Mouse (Mus musculus): Measurements from ENCODE around the gene Pdcd11. TPM values are rescaled to one million over a fixed set of nuclear protein-coding genes. Genes with fewer than 3 reads are reported as not detected.

The Pdcd11 gene
- polyA plus RNA-seq, 1 experiment from 2014 or later: 6.1 TPM

DNA sequence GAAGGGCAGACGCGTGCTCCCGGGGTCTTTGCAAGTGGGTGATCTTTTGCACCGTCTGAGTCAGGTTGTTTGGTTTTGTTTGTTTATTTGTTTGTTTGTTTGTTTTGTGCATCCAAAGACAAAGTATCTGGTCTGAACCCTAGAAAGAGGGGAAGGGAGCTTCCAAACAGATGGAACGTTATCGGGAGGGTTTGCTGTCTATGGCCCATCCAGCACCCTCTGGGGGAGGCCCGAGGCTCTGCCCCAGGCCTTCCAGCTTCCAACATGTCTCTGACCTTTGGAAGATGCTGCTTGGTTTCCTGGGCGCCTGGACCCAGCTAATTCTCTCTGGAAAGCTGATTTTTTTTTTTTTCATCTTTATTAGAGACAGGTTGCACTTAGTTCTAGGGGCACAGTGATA, 89.4 kb downstream of the Pdcd11 start:
- 19% methylated on average over 8 of the region's 8 CpGs for WGBS (ENCODE audit: insufficient replicate concordance)
- H3K4me3 ChIP-seq (ENCODE audit: low read depth, low read length): no peak overlapping the region
- H3K27me3 ChIP-seq (ENCODE audit: control insufficient read depth, insufficient read depth, low read length): peaks cover 42% of the 10 kb centered on the region
- H3K9ac ChIP-seq (ENCODE audit: low read depth, low read length): no peak overlapping the region
- no peaks in the 10 kb centered on the region for H3K36me3 ChIP-seq (ENCODE audit: control insufficient read depth, insufficient read depth, low read length)
- H3K9me3 ChIP-seq (replicated peaks; ENCODE audit: control insufficient read depth, low read length): peaks cover 8% of the 10 kb centered on the region
- no peak overlapping the region for H3K27ac ChIP-seq (ENCODE audit: low read depth, low read length)
- no peak overlapping the region for H3K4me2 ChIP-seq
- no peak for ATAC-seq (replicated peaks; ENCODE audit: insufficient number of reproducible peaks, low FRiP score, low TSS enrichment)
- no peaks in the 10 kb centered on the region for H3K4me1 ChIP-seq (ENCODE audit: control insufficient read depth, insufficient read depth, low read length)

Other genes starting within 250 kb of the Pdcd11 start
- 0.43 and 0.73 TPM in 2 replicates for gene Ina, start 76.1 kb upstream of the Pdcd11 start, polyA plus RNA-seq (2014; fragmentation: Nextera tagmentation; extraction: Ambion mirVana)
- 80.7 and 82.3 TPM in 2 replicates for gene Nt5c2, start 75.6 kb upstream of the Pdcd11 start, polyA plus RNA-seq (2014; fragmentation: Nextera tagmentation; extraction: Ambion mirVana)
- gene Pcgf6, start 39.9 kb upstream of the Pdcd11 start, polyA plus RNA-seq (2014; fragmentation: Nextera tagmentation; extraction: Ambion mirVana): 12.7 and 14.9 TPM in 2 replicates
- 5.5 and 6.2 TPM in 2 replicates for gene Taf5, start 23.0 kb upstream of the Pdcd11 start, polyA plus RNA-seq (2014; fragmentation: Nextera tagmentation; extraction: Ambion mirVana)
- 2,024 and 2,054 TPM in 2 replicates for gene Usmg5, start 121 bp upstream of the Pdcd11 start, polyA plus RNA-seq (2014; fragmentation: Nextera tagmentation; extraction: Ambion mirVana)
- 1.4 and 2.2 TPM in 2 replicates for gene Calhm2, start 47.5 kb downstream of the Pdcd11 start, polyA plus RNA-seq (2014; fragmentation: Nextera tagmentation; extraction: Ambion mirVana)
- gene Calhm1, start 53.5 kb downstream of the Pdcd11 start, polyA plus RNA-seq (2014; fragmentation: Nextera tagmentation; extraction: Ambion mirVana): not detected in 2 replicates
- gene Calhm3, start 67.0 kb downstream of the Pdcd11 start, polyA plus RNA-seq (2014; fragmentation: Nextera tagmentation; extraction: Ambion mirVana): not detected in 2 replicates
- 3.0 and 3.2 TPM in 2 replicates for gene Neurl1a, start 88.1 kb downstream of the Pdcd11 start, polyA plus RNA-seq (2014; fragmentation: Nextera tagmentation; extraction: Ambion mirVana)

Data from heart, embryonic 11.5 days (tissue).